Comparison of ENCODE assay signal across 9 mouse cellular contexts in the genomic region with DNA sequence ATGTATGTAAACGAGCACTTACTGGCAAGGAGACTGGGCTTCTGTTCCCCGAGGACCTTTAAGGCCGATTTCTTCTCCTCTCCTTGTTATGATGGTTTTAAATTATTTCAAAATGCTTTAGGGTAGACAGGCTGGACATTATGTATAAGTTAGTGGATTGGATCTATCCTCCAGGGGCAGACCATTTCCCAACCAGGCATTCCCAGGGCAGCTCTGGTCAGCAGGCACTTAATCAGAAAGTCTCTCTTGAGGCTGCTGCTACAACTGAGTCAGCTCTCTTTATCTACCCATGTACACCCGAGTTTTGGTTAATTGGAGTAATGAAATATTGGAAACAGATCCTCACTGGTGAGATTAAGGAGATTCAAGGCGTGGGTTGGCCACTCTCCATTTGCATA. TPM values are rescaled to one million over a fixed set of nuclear protein-coding genes. Genes with fewer than 3 reads are reported as not detected.
DNase-seq lines count a peak whose midpoint lies in the region; ATAC-seq and TF ChIP-seq lines count a peak whose summit lies in the region.
"Had no signal": no experiment of that assay in that cellular context is flagged by ENCODE, and none has a peak within 500 bp of the region (broad histone marks: within the 10 kb centered on the region; RNA-seq: fewer than 3 reads in every experiment).

No protein-coding gene starts in this region.

- H3K36me3 ChIP-seq in heart, adult 2 months (ENCODE audit: control insufficient read depth, insufficient read depth, low read length) = no peaks in the 10 kb centered on the region
- peaks cover 31% of the 10 kb centered on the region for H3K36me3 ChIP-seq in C2C12 (ENCODE audit: control insufficient read depth, insufficient read depth)
- peaks cover 30% of the 10 kb centered on the region for H3K36me3 ChIP-seq in forebrain, embryonic 14.5 days (ENCODE audit: control insufficient read depth, insufficient read depth, low read length)
- H3K36me3 ChIP-seq in liver, embryonic 16.5 days (ENCODE audit: control insufficient read depth, insufficient read depth) = peaks cover 10% of the 10 kb centered on the region

- no peaks in the 10 kb centered on the region; the same call in 1 of the 2 replicates for H3K79me2 ChIP-seq in heart, adult 2 months (replicated peaks; ENCODE audit: control insufficient read depth, insufficient read depth, low read length)
- peaks cover 42% of the 10 kb centered on the region for H3K79me2 ChIP-seq in C2C12 (ENCODE audit: control insufficient read depth, insufficient read depth)

- no peak for TF ChIP-seq POLR2A in heart, adult 2 months (IDR thresholded peaks at IDR 0.05; ENCODE audit: insufficient read depth, low read depth, low read length)

- H3K27me3 ChIP-seq in heart, adult 2 months (ENCODE audit: control insufficient read depth, insufficient read depth, low read length) = peaks cover 23% of the 10 kb centered on the region
- peaks cover 20% of the 10 kb centered on the region for H3K27me3 ChIP-seq in C2C12 (ENCODE audit: control insufficient read depth, insufficient read depth, insufficient read length)
- peaks cover 44% of the 10 kb centered on the region for H3K27me3 ChIP-seq in forebrain, embryonic 14.5 days (replicated peaks; ENCODE audit: control insufficient read depth, insufficient read depth, low read length)
- peaks cover 50% of the 10 kb centered on the region for H3K27me3 ChIP-seq in liver, embryonic 16.5 days (ENCODE audit: control insufficient read depth, insufficient read depth, low read depth, low read length)

- intact Hi-C loops in heart, adult 2 months (cut with DNase I) = loop anchor here (1.0 to 10.0 kb wide), 3 partner anchors 36 to 204 kb away; a partner anchor contains a TSS
- intact Hi-C loops in heart, postnatal 10 days (cut with DNase I) = loop anchor here (2.0 kb wide), 1 partner anchor 34 kb away; no protein-coding TSS in a partner anchor

- peaks cover 4% of the 10 kb centered on the region; the same call in 1 of the 2 replicates for H3K4me1 ChIP-seq in heart, adult 2 months (ENCODE audit: control insufficient read depth, insufficient read depth, low read length)
- peaks cover 10% of the 10 kb centered on the region for H3K4me1 ChIP-seq in forebrain, embryonic 14.5 days (ENCODE audit: control insufficient read depth, insufficient read depth, low read length)
- peaks cover 9% of the 10 kb centered on the region; the same call in 1 of the 2 replicates for H3K4me1 ChIP-seq in liver, embryonic 16.5 days (ENCODE audit: control insufficient read depth, low read depth, low read length)

- no peak; the same call in 1 of the 2 replicates for ATAC-seq in forebrain, embryonic 14.5 days
- ATAC-seq in liver, embryonic 16.5 days (ENCODE audit: low read depth) = no peak

- no peak for TF ChIP-seq EP300 in heart, adult 2 months (IDR thresholded peaks at IDR 0.05; ENCODE audit: insufficient read depth, low read depth, low read length)

- no peak for DNase-seq in heart, adult 2 months
- DNase-seq in heart, postnatal 10 days = no peak
- DNase-seq in forebrain, embryonic 14.5 days (ENCODE audit: low spot score) = no peak
- DNase-seq in embryo, embryonic 10 days (ENCODE audit: low spot score) = no peak
- DNase-seq in urinary bladder, postnatal 10 days (ENCODE audit: low spot score) = no peak
- no peak for DNase-seq in cerebellum, adult 9-11 months

- 21% methylated on average over 5 of the region's 5 CpGs for WGBS in heart, adult 2 months
- 23% methylated on average over 5 of the region's 5 CpGs for WGBS in forebrain, embryonic 14.5 days
- WGBS in liver, embryonic 16.5 days (ENCODE audit: insufficient replicate concordance) = 10% methylated on average over 5 of the region's 5 CpGs

- no peaks in the 10 kb centered on the region for H3K9me3 ChIP-seq in forebrain, embryonic 14.5 days (replicated peaks; ENCODE audit: control insufficient read depth, low read length)
- H3K9me3 ChIP-seq in liver, embryonic 16.5 days (replicated peaks; ENCODE audit: control insufficient read depth, low read length) = no peaks in the 10 kb centered on the region

- H3K9ac ChIP-seq in heart, adult 2 months (ENCODE audit: low read depth, low read length) = no peak overlapping the region
- peak overlapping the region; percentile 62 for H3K9ac ChIP-seq in forebrain, embryonic 14.5 days (ENCODE audit: low read length)
- peak overlapping the region; percentile 54; the same call in 1 of the 2 replicates for H3K9ac ChIP-seq in liver, embryonic 16.5 days (ENCODE audit: low read depth, low read length)

- peak overlapping the region; percentile 76 for H3K4me2 ChIP-seq in forebrain, embryonic 14.5 days (ENCODE audit: low read length)
- H3K4me2 ChIP-seq in liver, embryonic 16.5 days (ENCODE audit: low read depth, low read length) = peak overlapping the region; percentile 63

- TF ChIP-seq CTCF in heart, adult 2 months (IDR thresholded peaks at IDR 0.05) = no peak
- TF ChIP-seq CTCF in C2C12 (IDR thresholded peaks at IDR 0.05; ENCODE audit: control insufficient read depth, insufficient read depth, insufficient read length) = no peak

- H3K4me3 ChIP-seq in heart, adult 2 months = peak overlapping the region; percentile 70
- H3K4me3 ChIP-seq in C2C12 (ENCODE audit: insufficient read depth, poor library complexity, severe bottlenecking) = peak overlapping the region; percentile 78
- H3K4me3 ChIP-seq in forebrain, embryonic 14.5 days (ENCODE audit: low read depth, low read length) = peak overlapping the region; percentile 75
- H3K4me3 ChIP-seq in liver, embryonic 16.5 days (ENCODE audit: low read depth, low read length) = peak overlapping the region; percentile 71

- H3K79me3 ChIP-seq in C2C12 (ENCODE audit: low read depth) = peaks cover 29% of the 10 kb centered on the region

- H3ac ChIP-seq in C2C12 (ENCODE audit: control insufficient read depth, insufficient read length, low read depth) = no peak overlapping the region

- no peak overlapping the region for H3K27ac ChIP-seq in heart, adult 2 months
- H3K27ac ChIP-seq in forebrain, embryonic 14.5 days (ENCODE audit: low read depth, low read length) = peak overlapping the region; percentile 75; the same call in 1 of the 2 replicates
- H3K27ac ChIP-seq in liver, embryonic 16.5 days (ENCODE audit: low read length) = no peak overlapping the region

TF ChIP-seq in C2C12, 6 proteins besides CTCF, POLR2A, EP300 and RAD21:
- no peak for TF ChIP-seq CEBPB (IDR thresholded peaks at IDR 0.05; ENCODE audit: low read depth)
- TF ChIP-seq USF1 (IDR thresholded peaks at IDR 0.05; ENCODE audit: low read depth) = no peak

RNA-seq across cellular contexts. Expression of a gene that starts 0.4 kb away (rescaled TPM):
- 10 to 100 TPM; 11.8 to 13.1 TPM for total RNA-seq in heart, adult 2 months (2021)
- polyA plus RNA-seq in heart, adult 2 months (2012; rRNA removed) = 9.1 and 9.4 TPM in 2 replicates
- total RNA-seq in heart, postnatal 10 days (2021) = 10 to 100 TPM; 14.6 to 17.1 TPM
- polyA plus RNA-seq in C2C12 (2012; fragmentation: generic; extraction: Trizol) = 110 TPM
- 45.2 and 46.7 TPM in 2 replicates for polyA plus RNA-seq in forebrain, embryonic 14.5 days (2014; fragmentation: Nextera tagmentation; extraction: Ambion mirVana)
- 19.2 and 20.9 TPM in 2 replicates for polyA plus RNA-seq in liver, embryonic 16.5 days (2015; fragmentation: Nextera tagmentation; extraction: Ambion mirVana)

RNA-seq across cellular contexts. Expression of a gene that starts 6.5 kb away (rescaled TPM):
- under 1 TPM; 0.66 to 0.89 TPM for total RNA-seq in heart, adult 2 months (2021)
- polyA plus RNA-seq in heart, adult 2 months (2012; rRNA removed) = 0.78 and 35.7 TPM in 2 replicates
- total RNA-seq in heart, postnatal 10 days (2021) = under 1 TPM; 0.69 to 0.74 TPM
- 0.22 TPM for polyA plus RNA-seq in C2C12 (2012; fragmentation: generic; extraction: Trizol)
- polyA plus RNA-seq in forebrain, embryonic 14.5 days (2014; fragmentation: Nextera tagmentation; extraction: Ambion mirVana) = 0.41 and 0.78 TPM in 2 replicates
- polyA plus RNA-seq in liver, embryonic 16.5 days (2015; fragmentation: Nextera tagmentation; extraction: Ambion mirVana) = 0.14 and 0.15 TPM in 2 replicates
- total RNA-seq: common myeloid progenitor, adult 5-6 weeks had no signal

RNA-seq across cellular contexts. Expression of a gene that starts 16.7 kb away (rescaled TPM):
- 10 to 100 TPM; 59.1 to 61.9 TPM for total RNA-seq in heart, adult 2 months (2021)
- polyA plus RNA-seq in heart, adult 2 months (2012; rRNA removed) = 27.3 and 33.0 TPM in 2 replicates
- 10 to 100 TPM; 91.1 to 95.1 TPM for total RNA-seq in heart, postnatal 10 days (2021)
- 175 TPM for polyA plus RNA-seq in C2C12 (2012; fragmentation: generic; extraction: Trizol)
- polyA plus RNA-seq in forebrain, embryonic 14.5 days (2014; fragmentation: Nextera tagmentation; extraction: Ambion mirVana) = 286 TPM in 2 replicates
- 26.0 and 26.5 TPM in 2 replicates for polyA plus RNA-seq in liver, embryonic 16.5 days (2015; fragmentation: Nextera tagmentation; extraction: Ambion mirVana)

RNA-seq across cellular contexts. Expression of a gene that starts 41.4 kb away (rescaled TPM):
- 100 to 1,000 TPM; 107 to 126 TPM for total RNA-seq in heart, adult 2 months (2021)
- polyA plus RNA-seq in heart, adult 2 months (2012; rRNA removed) = 254 and 344 TPM in 2 replicates
- 100 to 1,000 TPM; 121 to 128 TPM for total RNA-seq in heart, postnatal 10 days (2021)
- 122 TPM for polyA plus RNA-seq in C2C12 (2012; fragmentation: generic; extraction: Trizol)
- 104 and 111 TPM in 2 replicates for polyA plus RNA-seq in forebrain, embryonic 14.5 days (2014; fragmentation: Nextera tagmentation; extraction: Ambion mirVana)
- 27.9 and 35.3 TPM in 2 replicates for polyA plus RNA-seq in liver, embryonic 16.5 days (2015; fragmentation: Nextera tagmentation; extraction: Ambion mirVana)

RNA-seq across cellular contexts. Expression of a gene that starts 46.7 kb away (rescaled TPM):
- total RNA-seq in heart, adult 2 months (2021) = not detected
- polyA plus RNA-seq in heart, adult 2 months (2012; rRNA removed) = 0.08 TPM in 1 of 2 replicates, not detected in the other
- total RNA-seq in heart, postnatal 10 days (2021) = not detected
- polyA plus RNA-seq in C2C12 (2012; fragmentation: generic; extraction: Trizol) = 0.13 TPM
- 4.0 and 5.4 TPM in 2 replicates for polyA plus RNA-seq in forebrain, embryonic 14.5 days (2014; fragmentation: Nextera tagmentation; extraction: Ambion mirVana)
- 0.08 and 0.22 TPM in 2 replicates for polyA plus RNA-seq in liver, embryonic 16.5 days (2015; fragmentation: Nextera tagmentation; extraction: Ambion mirVana)
